Mouse (Mus musculus) lung, postnatal 10 days (tissue): ENCODE measurements around the gene Cdk4.

ENCODE experiments used
- DNase-seq: peaks from one replicate; pipeline ENCODE4 v3.0.0; 2021

The Cdk4 gene

GRCm38 (mm10) chr10:127076082-127076481 lies 12.7 kb downstream of the Cdk4 start:
- no peak for DNase-seq

GRCm38 (mm10) chr10:127077515-127077914 lies 14.2 kb downstream of the Cdk4 start:
- DNase-seq = no peak

- DNase-seq = no peak
Observed at GRCm38 (mm10) chr10:127078001-127078676, 14.8 kb downstream of the Cdk4 start.

GRCm38 (mm10) chr10:127078677-127079575 lies 15.6 kb downstream of the Cdk4 start:
- no peak for DNase-seq

- DNase-seq = peak; percentile 37
Observed at GRCm38 (mm10) chr10:127079665-127080391, 16.5 kb downstream of the Cdk4 start.

GRCm38 (mm10) chr10:127080901-127081780 lies 17.8 kb downstream of the Cdk4 start:
- DNase-seq = no peak

- DNase-seq = no peak
Observed at GRCm38 (mm10) chr10:127081996-127082620, 18.8 kb downstream of the Cdk4 start.

GRCm38 (mm10) chr10:127083292-127083914 lies 20.1 kb downstream of the Cdk4 start:
- no peak for DNase-seq

GRCm38 (mm10) chr10:127083915-127084306 lies 20.6 kb downstream of the Cdk4 start:
- no peak for DNase-seq

- DNase-seq = no peak
Observed at GRCm38 (mm10) chr10:127085052-127085451, 21.7 kb downstream of the Cdk4 start.

GRCm38 (mm10) chr10:127085633-127086032 lies 22.3 kb downstream of the Cdk4 start:
- DNase-seq = no peak

GRCm38 (mm10) chr10:127090560-127091411 lies 27.5 kb downstream of the Cdk4 start:
- DNase-seq = peak; percentile 75

- DNase-seq = peak; percentile 56
Observed at GRCm38 (mm10) chr10:127091507-127092396, 28.4 kb downstream of the Cdk4 start.

GRCm38 (mm10) chr10:127092742-127093141 lies 29.4 kb downstream of the Cdk4 start:
- DNase-seq = no peak

- DNase-seq = peak; percentile 68
Observed at GRCm38 (mm10) chr10:127094382-127094802, 31.1 kb downstream of the Cdk4 start.

- no peak for DNase-seq
Observed at GRCm38 (mm10) chr10:127098514-127098913, 35.2 kb downstream of the Cdk4 start.

GRCm38 (mm10) chr10:127099191-127099590 lies 35.9 kb downstream of the Cdk4 start:
- DNase-seq = no peak

- DNase-seq = no peak
Observed at GRCm38 (mm10) chr10:127099868-127100267, 36.5 kb downstream of the Cdk4 start.

GRCm38 (mm10) chr10:127100414-127100813 lies 37.1 kb downstream of the Cdk4 start:
- DNase-seq = no peak
